Mouse (Mus musculus) urinary bladder, postnatal 4 days (tissue): ENCODE results near the gene Tmed1.
"Not testable (repeated sequence)": the region's sequence is repeated elsewhere in the genome, so short reads cannot be mapped to it uniquely, and the experiment has no call there.

ENCODE experiments used
- DNase-seq, 2 experiments: peaks; one replicate each; pipeline ENCODE4 v3.0.0; 2021 to 2022; ENCODE audit warnings: low spot score in 2 of 2

Gene Tmed1

GRCm38 (mm10) chr9:21525937-21526633 is 16.0 kb upstream of the Tmed1 start, which contains the start of gene AB124611:
AB124611 (plus strand) TSS chr9:21526176.
- DNase-seq = no peak

GRCm38 (mm10) chr9:21525142-21525936 is 15.3 kb upstream of the Tmed1 start:
- no peak for DNase-seq

- not testable (repeated sequence) for DNase-seq
These were observed 8.6 kb upstream of the Tmed1 start for GRCm38 (mm10) chr9:21518690-21519089.

GRCm38 (mm10) chr9:21517947-21518495 is 8.0 kb upstream of the Tmed1 start:
- DNase-seq = no peak

- DNase-seq = no peak
These were observed 3.4 kb upstream of the Tmed1 start for GRCm38 (mm10) chr9:21513466-21513865.

- DNase-seq = no peak
These were observed 1.0 kb upstream of the Tmed1 start for GRCm38 (mm10) chr9:21511052-21511451.

- DNase-seq = no peak
These were observed 600 bp upstream of the Tmed1 start for GRCm38 (mm10) chr9:21510689-21511015.

- DNase-seq = no peak
These were observed 1.1 kb downstream of the Tmed1 start for GRCm38 (mm10) chr9:21508871-21509404.

- DNase-seq = no peak
These were observed 2.2 kb downstream of the Tmed1 start for GRCm38 (mm10) chr9:21507753-21508430.

GRCm38 (mm10) chr9:21505767-21506166 is 4.3 kb downstream of the Tmed1 start:
- DNase-seq = no peak

GRCm38 (mm10) chr9:21503352-21503751 is 6.7 kb downstream of the Tmed1 start:
- DNase-seq = no peak

- DNase-seq = no peak
These were observed 11.7 kb downstream of the Tmed1 start for GRCm38 (mm10) chr9:21498284-21498902.

- no peak for DNase-seq
These were observed 12.4 kb downstream of the Tmed1 start for GRCm38 (mm10) chr9:21497664-21498063.

GRCm38 (mm10) chr9:21497050-21497542 is 13.0 kb downstream of the Tmed1 start:
- no peak for DNase-seq

- DNase-seq = peak in 1 of 2 experiments; percentile 60
These were observed 13.6 kb downstream of the Tmed1 start for GRCm38 (mm10) chr9:21496308-21497049.

GRCm38 (mm10) chr9:21494726-21495125 is 15.3 kb downstream of the Tmed1 start:
- no peak for DNase-seq

GRCm38 (mm10) chr9:21493907-21494306 is 16.1 kb downstream of the Tmed1 start:
- no peak for DNase-seq

GRCm38 (mm10) chr9:21490696-21491095 is 19.4 kb downstream of the Tmed1 start:
- DNase-seq = no peak

- DNase-seq = not testable (repeated sequence)
These were observed 21.8 kb downstream of the Tmed1 start for GRCm38 (mm10) chr9:21488246-21488645.

- no peak for DNase-seq
These were observed 26.0 kb downstream of the Tmed1 start for GRCm38 (mm10) chr9:21484065-21484464.

- DNase-seq = no peak
These were observed 32.3 kb downstream of the Tmed1 start for GRCm38 (mm10) chr9:21477707-21478106.
